Mouse (Mus musculus) G1E (cell line): Measurements from ENCODE around the gene Sema6b.

Source experiments
- CTCF ChIP-seq: IDR thresholded peaks from 2 replicates; pipeline ENCODE4 v1.5.1; 2012; ENCODE audit warnings: low read depth, low read length, inconsistent platforms, mixed read lengths
- GATA1 ChIP-seq: IDR thresholded peaks from 2 replicates; pipeline ENCODE4 v1.6.1; 2012; ENCODE audit warnings: borderline replicate concordance, low read length, inconsistent platforms, mixed read lengths
- POLR2AphosphoS5 ChIP-seq: IDR thresholded peaks from 2 replicates; pipeline ENCODE4 v1.6.1; 2012; ENCODE audit warnings: low read depth, low read length, inconsistent platforms; ENCODE audit not compliant: insufficient replicate concordance
- TAL1 ChIP-seq: conservative IDR thresholded peaks from 2 replicates; pipeline ENCODE4 v1.6.1; 2012; ENCODE audit warnings: low read depth, low read length, inconsistent platforms, mixed read lengths

DNA sequence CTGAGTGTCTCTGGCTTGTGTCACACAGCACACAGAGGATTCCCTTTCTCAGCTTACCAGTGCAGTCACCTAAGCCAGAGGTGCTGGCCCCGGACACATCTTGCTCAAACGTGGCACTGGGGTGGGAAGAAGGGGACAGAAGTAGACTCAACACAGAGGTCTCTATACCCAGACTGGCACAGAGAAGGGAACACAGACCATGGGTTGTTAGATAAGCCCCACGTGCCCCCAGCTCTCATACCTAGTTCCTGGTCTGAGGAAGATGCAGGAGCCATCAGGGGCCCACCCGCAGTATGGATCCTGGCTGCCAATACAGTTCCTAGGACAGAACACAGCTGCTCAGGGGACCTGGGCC is 14.9 kb downstream of the Sema6b start:
- TF ChIP-seq CTCF (no peak), GATA1 (no peak), TAL1 (no peak), POLR2AphosphoS5 (no peak)
